Mouse (Mus musculus) megakaryocyte, embryonic 14.5 days (primary cell): ENCODE data around the gene Mafg.

Source experiments
- FLI1 ChIP-seq: IDR thresholded peaks from 2 replicates; pipeline ENCODE4 v1.6.1; 2012; ENCODE audit warnings: low read length, inconsistent platforms, mixed read lengths
- GATA1 ChIP-seq: IDR thresholded peaks from 3 replicates; pipeline ENCODE4 v1.6.1; 2012; ENCODE audit warnings: mixed read lengths, low read length, inconsistent platforms, borderline replicate concordance

- TF ChIP-seq GATA1 (no peak), FLI1 (no peak)
Observed at GRCm38 (mm10) chr11:120580871-120581331, 52.5 kb downstream of the Mafg start.
